Mouse (Mus musculus): Measurements from ENCODE around the gene Zmiz2.
"Not testable (repeated sequence)": the region's sequence is repeated elsewhere in the genome, so short reads cannot be mapped to it uniquely, and the experiment has no call there.

Gene Zmiz2

GRCm38 (mm10) chr11:6388726-6389413 is at the start of gene Zmiz2:
Gene Zmiz2, plus strand, starts transcription at chr11:6389074.
- peak; percentile 92 for DNase-seq (ENCODE audit: low spot score)

GRCm38 (mm10) chr11:6345956-6346355 is 42.9 kb upstream of the Zmiz2 start:
- DNase-seq (ENCODE audit: low spot score), result no peak

- no peak for DNase-seq (ENCODE audit: low spot score)
These were observed 41.9 kb upstream of the Zmiz2 start for GRCm38 (mm10) chr11:6346966-6347365.

- DNase-seq (ENCODE audit: low spot score), result no peak
These were observed 40.1 kb upstream of the Zmiz2 start for GRCm38 (mm10) chr11:6348681-6349200.

- DNase-seq (ENCODE audit: low spot score), result no peak
These were observed 39.3 kb upstream of the Zmiz2 start for GRCm38 (mm10) chr11:6349586-6349985.

GRCm38 (mm10) chr11:6355106-6355505 is 33.8 kb upstream of the Zmiz2 start:
- no peak for DNase-seq (ENCODE audit: low spot score)

GRCm38 (mm10) chr11:6364581-6365275 is 24.1 kb upstream of the Zmiz2 start:
- DNase-seq (ENCODE audit: low spot score), result no peak

GRCm38 (mm10) chr11:6365885-6366284 is 23.0 kb upstream of the Zmiz2 start:
- DNase-seq (ENCODE audit: low spot score), result peak; percentile 17

GRCm38 (mm10) chr11:6366434-6366833 is 22.4 kb upstream of the Zmiz2 start:
- DNase-seq (ENCODE audit: low spot score), result no peak

GRCm38 (mm10) chr11:6367156-6367555 is 21.7 kb upstream of the Zmiz2 start:
- DNase-seq (ENCODE audit: low spot score), result no peak

GRCm38 (mm10) chr11:6367986-6368385 is 20.9 kb upstream of the Zmiz2 start:
- DNase-seq (ENCODE audit: low spot score), result not testable (repeated sequence)

- DNase-seq (ENCODE audit: low spot score), result no peak
These were observed 17.3 kb upstream of the Zmiz2 start for GRCm38 (mm10) chr11:6371376-6372155.

GRCm38 (mm10) chr11:6372784-6373183 is 16.1 kb upstream of the Zmiz2 start:
- DNase-seq (ENCODE audit: low spot score), result no peak

GRCm38 (mm10) chr11:6380916-6381315 is 8.0 kb upstream of the Zmiz2 start:
- DNase-seq (ENCODE audit: low spot score), result no peak

GRCm38 (mm10) chr11:6388126-6388725 is 648 bp upstream of the Zmiz2 start:
- no peak for DNase-seq (ENCODE audit: low spot score)

GRCm38 (mm10) chr11:6389483-6389921 is 628 bp downstream of the Zmiz2 start:
- DNase-seq (ENCODE audit: low spot score), result no peak

GRCm38 (mm10) chr11:6390376-6391053 is 1.6 kb downstream of the Zmiz2 start:
- DNase-seq (ENCODE audit: low spot score), result no peak

GRCm38 (mm10) chr11:6391516-6392276 is 2.8 kb downstream of the Zmiz2 start:
- DNase-seq (ENCODE audit: low spot score), result no peak

- no peak for DNase-seq (ENCODE audit: low spot score)
These were observed 4.0 kb downstream of the Zmiz2 start for GRCm38 (mm10) chr11:6392857-6393256.

- no peak for DNase-seq (ENCODE audit: low spot score)
These were observed 5.0 kb downstream of the Zmiz2 start for GRCm38 (mm10) chr11:6393866-6394265.

GRCm38 (mm10) chr11:6395565-6395964 is 6.7 kb downstream of the Zmiz2 start:
- DNase-seq (ENCODE audit: low spot score), result no peak

Data from ovary, adult 18-20 months (tissue).